Mouse (Mus musculus) liver, postnatal 0 days (tissue): ENCODE results near the gene Irgm2.

ENCODE experiments used
- CTCF ChIP-seq: sonication (generic); IDR thresholded peaks from 2 replicates; pipeline ENCODE4 v1.5.1; 2016; ENCODE audit warnings: antibody characterized with exemption, low read depth
- EP300 ChIP-seq: IDR thresholded peaks from 2 replicates; pipeline ENCODE4 v1.6.1; 2016; ENCODE audit warnings: antibody characterized with exemption, low read depth, mild to moderate bottlenecking

DNA sequence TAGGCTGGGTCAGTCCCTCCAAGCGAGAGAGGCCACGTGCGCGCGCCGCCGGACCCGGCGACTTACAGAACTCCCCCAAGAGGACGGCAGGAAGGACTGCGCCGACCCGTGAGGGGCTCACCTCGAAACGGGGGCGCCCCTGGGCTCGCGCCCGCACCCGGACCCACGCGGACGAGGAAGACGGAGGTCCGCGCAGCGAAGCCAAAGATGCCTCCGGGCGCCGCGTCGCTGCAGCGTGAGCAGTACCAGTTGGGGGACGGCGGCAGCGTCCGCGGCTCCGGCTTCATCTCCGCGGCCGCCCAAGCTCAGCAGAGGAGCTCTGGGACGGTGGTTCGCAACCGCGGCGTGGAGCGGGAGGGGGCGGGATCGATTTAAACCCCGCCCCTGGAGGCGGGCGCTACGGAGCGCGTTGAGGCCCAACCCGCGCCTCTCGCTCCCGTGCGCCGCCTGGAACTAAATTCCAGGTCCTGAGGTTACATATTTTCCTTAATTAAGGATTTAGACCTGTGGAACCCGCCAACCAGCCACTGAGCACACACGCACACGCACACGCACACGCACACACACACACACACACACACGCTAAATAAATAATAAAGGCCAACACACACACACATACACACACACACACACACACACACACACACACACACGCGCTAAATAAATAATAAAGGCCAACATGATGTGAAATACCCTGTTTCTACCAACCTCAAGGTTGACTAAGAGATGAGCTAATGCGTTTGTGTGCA is 31.1 kb upstream of the Irgm2 start, which contains the start of gene Gemin5:
- TF ChIP-seq CTCF: 0 out of 2 replicates have a peak, but pooled peaks have one; percentile 27
- no peak for TF ChIP-seq EP300
